In the genomic region with DNA sequence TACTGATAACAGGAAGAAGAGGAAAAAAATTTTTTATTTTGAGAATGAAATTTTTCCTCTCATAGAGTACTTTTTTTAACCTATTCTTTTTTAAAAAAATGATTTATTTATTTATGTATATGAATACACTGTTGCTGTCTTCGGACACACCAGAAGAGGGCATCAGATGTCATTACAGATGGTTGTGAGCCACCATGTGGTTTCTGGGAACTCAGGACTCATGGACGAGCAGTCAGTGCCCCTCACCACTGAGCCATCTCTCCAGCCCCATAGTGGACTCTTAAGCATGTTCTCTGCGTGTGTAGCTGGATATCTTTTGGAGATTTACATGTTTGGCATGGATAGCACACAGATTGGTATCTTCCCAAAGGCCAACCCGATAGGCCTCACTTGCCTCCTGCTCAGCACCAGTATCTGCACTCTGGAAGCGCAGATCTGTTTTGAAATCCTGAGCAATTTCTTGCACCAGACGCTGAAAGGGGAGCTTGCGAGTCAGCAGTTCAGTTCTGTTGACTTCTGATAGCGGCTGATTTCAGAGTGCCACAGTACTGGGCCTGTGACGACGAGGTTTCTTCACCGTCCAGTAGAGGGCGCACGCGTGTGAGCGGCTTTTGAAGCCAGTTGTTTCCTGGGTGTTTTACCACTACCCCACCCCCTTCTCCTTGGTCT, we compare ENCODE assay signal across 9 mouse cellular contexts. TPM values are rescaled to one million over a fixed set of nuclear protein-coding genes. Genes with fewer than 3 reads are reported as not detected.
DNase-seq lines count a peak whose midpoint lies in the region; ATAC-seq and TF ChIP-seq lines count a peak whose summit lies in the region.
"Had no signal": no experiment of that assay in that cellular context is flagged by ENCODE, and none has a peak within 500 bp of the region (broad histone marks: within the 10 kb centered on the region; RNA-seq: fewer than 3 reads in every experiment).

No protein-coding gene starts in this region.

- peak; percentile 77 for DNase-seq in kidney, adult 11 months
- DNase-seq in embryo, embryonic 9.5 days (ENCODE audit: extremely low spot score): peak; percentile 62
- DNase-seq in heart, postnatal 14 days: peak; percentile 74 to 79
- DNase-seq in limb, embryonic 10.5 days (ENCODE audit: low spot score): peak; percentile 79

- no peak overlapping the region for H3K4me3 ChIP-seq in kidney, embryonic 16.5 days (ENCODE audit: low read length)
- H3K4me3 ChIP-seq in limb, embryonic 10.5 days: no peak overlapping the region
- H3K4me3 ChIP-seq in myocyte: no peak overlapping the region
- H3K4me3 ChIP-seq in testis, adult 2 months (ENCODE audit: control insufficient read depth, low read depth, low read length): no peak overlapping the region
- H3K4me3 ChIP-seq: embryonic facial prominence, embryonic 13.5 days had no signal

- no peaks in the 10 kb centered on the region for H3K27me3 ChIP-seq in kidney, embryonic 16.5 days (ENCODE audit: insufficient read depth, low read length)
- no peaks in the 10 kb centered on the region for H3K27me3 ChIP-seq in limb, embryonic 10.5 days (ENCODE audit: low read depth, poor library complexity, severe bottlenecking)
- no peaks in the 10 kb centered on the region for H3K27me3 ChIP-seq in myocyte (ENCODE audit: control insufficient read depth, insufficient read depth, insufficient read length)
- no peaks in the 10 kb centered on the region for H3K27me3 ChIP-seq in testis, adult 2 months (ENCODE audit: control insufficient read depth, insufficient read depth, low read length)
- H3K27me3 ChIP-seq: embryonic facial prominence, embryonic 13.5 days had no signal

- H3K27ac ChIP-seq in kidney, embryonic 16.5 days (ENCODE audit: low read length): no peak overlapping the region
- H3K27ac ChIP-seq in limb, embryonic 10.5 days: no peak overlapping the region
- no peak overlapping the region for H3K27ac ChIP-seq in testis, adult 2 months (ENCODE audit: control insufficient read depth, insufficient read depth, low read depth, low read length)
- H3K27ac ChIP-seq: embryonic facial prominence, embryonic 13.5 days had no signal

- no peak overlapping the region for H3ac ChIP-seq in myocyte (ENCODE audit: control insufficient read depth, insufficient read length)

- H3K9me3 ChIP-seq in kidney, embryonic 16.5 days (ENCODE audit: low read length): peaks cover 5% of the 10 kb centered on the region
- peaks cover 10% of the 10 kb centered on the region; the same call in 1 of the 2 replicates for H3K9me3 ChIP-seq in limb, embryonic 10.5 days (replicated peaks)

- H3K4me2 ChIP-seq in kidney, embryonic 16.5 days (replicated peaks; ENCODE audit: low read depth, low read length): no peak overlapping the region
- H3K4me2 ChIP-seq in myocyte (ENCODE audit: low read depth): peak overlapping the region; percentile 36
- H3K4me2 ChIP-seq: embryonic facial prominence, embryonic 13.5 days had no signal

- intact Hi-C loops in heart, postnatal 14 days (cut with DNase I): loop anchor here (10.0 kb wide), 1 partner anchor 273 kb away; the partner anchor contains the start of gene Dicer1

- no peak for TF ChIP-seq POLR2A in myocyte (IDR thresholded peaks at IDR 0.05; ENCODE audit: insufficient read length, low read depth)
- no peak for TF ChIP-seq POLR2A in testis, adult 2 months (IDR thresholded peaks at IDR 0.05; ENCODE audit: control insufficient read depth, low read depth, low read length)

- ATAC-seq in kidney, embryonic 16.5 days (ENCODE audit: low FRiP score, low TSS enrichment): no peak
- peak; percentile 12 for ATAC-seq in activated CD4-positive, CD25-positive, alpha-beta regulatory T cell, adult 4 months

- peaks cover 21% of the 10 kb centered on the region for H3K79me2 ChIP-seq in myocyte (ENCODE audit: control insufficient read depth, insufficient read depth)

- peaks cover 10% of the 10 kb centered on the region; the same call in 1 of the 2 replicates for H3K36me3 ChIP-seq in kidney, embryonic 16.5 days (ENCODE audit: insufficient read depth, low read length)
- H3K36me3 ChIP-seq in limb, embryonic 10.5 days: peaks cover 35% of the 10 kb centered on the region
- no peaks in the 10 kb centered on the region for H3K36me3 ChIP-seq in myocyte (ENCODE audit: control insufficient read depth, insufficient read depth)
- H3K36me3 ChIP-seq in testis, adult 2 months (ENCODE audit: control insufficient read depth, insufficient read depth, low read length): no peaks in the 10 kb centered on the region

- TF ChIP-seq CTCF in testis, adult 2 months (IDR thresholded peaks at IDR 0.05; ENCODE audit: control insufficient read depth, insufficient read depth, insufficient replicate concordance, low read depth, low read length): peak; percentile 82

- no peak overlapping the region for H3K9ac ChIP-seq in kidney, embryonic 16.5 days (replicated peaks; ENCODE audit: low read length)
- H3K9ac ChIP-seq: embryonic facial prominence, embryonic 13.5 days had no signal

- peaks cover 11% of the 10 kb centered on the region for H3K4me1 ChIP-seq in kidney, embryonic 16.5 days (ENCODE audit: insufficient read depth, low read length)
- H3K4me1 ChIP-seq in limb, embryonic 10.5 days: peaks cover 7% of the 10 kb centered on the region
- H3K4me1 ChIP-seq in testis, adult 2 months (ENCODE audit: control insufficient read depth, insufficient read depth, low read length): peaks cover 5% of the 10 kb centered on the region

- 39% methylated on average over 15 of the region's 15 CpGs for WGBS in kidney, embryonic 16.5 days
- 36% methylated on average over 15 of the region's 15 CpGs for WGBS in limb, embryonic 10.5 days

TF ChIP-seq in myocyte, 11 proteins besides CTCF, POLR2A, EP300 and RAD21:
- peak in 1 of 3 experiments; percentile 44 for TF ChIP-seq MYOG (IDR thresholded peaks at IDR 0.05; ENCODE audit: control insufficient read depth in 1 of 3, insufficient read depth in 1 of 3, insufficient read length in 2 of 3, low read depth in 2 of 3)
- no peak for TF ChIP-seq USF1 (IDR thresholded peaks at IDR 0.05; ENCODE audit: low read depth)
- TF ChIP-seq MYOD1 (IDR thresholded peaks at IDR 0.05; ENCODE audit: control insufficient read depth in 1 of 3, insufficient read length in 2 of 3, low read depth in 2 of 3): peak in 2 of 3 experiments; percentile 17 to 32

RNA-seq across cellular contexts. Expression of gene Glrx5, which starts 5.0 kb away (rescaled TPM):
- polyA plus RNA-seq in kidney, embryonic 16.5 days (2015; fragmentation: Nextera tagmentation; extraction: Ambion mirVana): 162 and 174 TPM in 2 replicates
- polyA plus RNA-seq in activated CD4-positive, CD25-positive, alpha-beta regulatory T cell, adult 4 months (2017; shearing (Covaris generic)): 1 to 10 TPM; 6.5 to 7.7 TPM
- total RNA-seq in heart, postnatal 14 days (2021): 10 to 100 TPM; 90.2 to 91.5 TPM
- polyA plus RNA-seq in limb, embryonic 10.5 days (2016; fragmentation: Nextera tagmentation; extraction: Ambion mirVana): 215 and 255 TPM in 2 replicates
- 52.4 TPM for polyA plus RNA-seq in myocyte (2012; fragmentation: generic; extraction: Trizol)
- 13.8 and 14.2 TPM in 2 replicates for polyA plus RNA-seq in testis, adult 2 months (2012; rRNA removed)

RNA-seq across cellular contexts. Expression of gene Syne3, which starts 17.8 kb away (rescaled TPM):
- 0.51 and 1.1 TPM in 2 replicates for polyA plus RNA-seq in kidney, embryonic 16.5 days (2015; fragmentation: Nextera tagmentation; extraction: Ambion mirVana)
- 1 to 10 TPM; 4.1 to 5.4 TPM for polyA plus RNA-seq in activated CD4-positive, CD25-positive, alpha-beta regulatory T cell, adult 4 months (2017; shearing (Covaris generic))
- 1 to 10 TPM; 5.2 to 6.1 TPM for total RNA-seq in heart, postnatal 14 days (2021)
- 0.09 and 0.25 TPM in 2 replicates for polyA plus RNA-seq in limb, embryonic 10.5 days (2016; fragmentation: Nextera tagmentation; extraction: Ambion mirVana)
- polyA plus RNA-seq in myocyte (2012; fragmentation: generic; extraction: Trizol): 11.6 TPM
- 7.5 and 7.8 TPM in 2 replicates for polyA plus RNA-seq in testis, adult 2 months (2012; rRNA removed)
